Mouse (Mus musculus) left cerebral cortex, adult 11 months (tissue): ENCODE data around the gene Lcp1.

Experiments
- DNase-seq: peaks from one replicate; pipeline ENCODE4 v3.0.0; 2022; ENCODE audit warnings: low spot score

Gene Lcp1

GRCm38 (mm10) chr14:75206307-75206706, 75.4 kb downstream of the Lcp1 start:
- no peak for DNase-seq

GRCm38 (mm10) chr14:75208572-75209151, 77.8 kb downstream of the Lcp1 start:
- no peak for DNase-seq

- DNase-seq = no peak
These were observed 82.9 kb downstream of the Lcp1 start for GRCm38 (mm10) chr14:75213752-75214151.

GRCm38 (mm10) chr14:75218843-75219242, 87.9 kb downstream of the Lcp1 start:
- no peak for DNase-seq

- no peak for DNase-seq
These were observed 88.5 kb downstream of the Lcp1 start for GRCm38 (mm10) chr14:75219250-75219913.

GRCm38 (mm10) chr14:75222386-75222785, 91.5 kb downstream of the Lcp1 start:
- no peak for DNase-seq

- no peak for DNase-seq
These were observed 96.7 kb downstream of the Lcp1 start for GRCm38 (mm10) chr14:75227453-75228084.

- DNase-seq = peak; percentile 17
These were observed 98.9 kb downstream of the Lcp1 start for GRCm38 (mm10) chr14:75229834-75230233.

GRCm38 (mm10) chr14:75233070-75233469, 102.2 kb downstream of the Lcp1 start:
- DNase-seq = no peak

GRCm38 (mm10) chr14:75235552-75235951, 104.7 kb downstream of the Lcp1 start:
- DNase-seq = no peak

- peak; percentile 7 for DNase-seq
These were observed 105.2 kb downstream of the Lcp1 start for GRCm38 (mm10) chr14:75235955-75236635.

GRCm38 (mm10) chr14:75236636-75237003, 105.7 kb downstream of the Lcp1 start:
- no peak for DNase-seq

- no peak for DNase-seq
These were observed 106.2 kb downstream of the Lcp1 start for GRCm38 (mm10) chr14:75237096-75237495.

- no peak for DNase-seq
These were observed 107.3 kb downstream of the Lcp1 start for GRCm38 (mm10) chr14:75238054-75238692.

GRCm38 (mm10) chr14:75242087-75242486, 111.2 kb downstream of the Lcp1 start, which contains the start of gene Cpb2:
TSS of gene Cpb2 (plus strand) at chr14:75242287.
- DNase-seq = no peak

GRCm38 (mm10) chr14:75246024-75247000, 115.4 kb downstream of the Lcp1 start:
- no peak for DNase-seq

GRCm38 (mm10) chr14:75250432-75250831, 119.5 kb downstream of the Lcp1 start:
- DNase-seq = no peak

- DNase-seq = no peak
These were observed 125.6 kb downstream of the Lcp1 start for GRCm38 (mm10) chr14:75256521-75256920.

GRCm38 (mm10) chr14:75269531-75269930, 138.6 kb downstream of the Lcp1 start:
- DNase-seq = no peak

GRCm38 (mm10) chr14:75279716-75280115, 148.8 kb downstream of the Lcp1 start:
- DNase-seq = no peak

- DNase-seq = no peak
These were observed 149.5 kb downstream of the Lcp1 start for GRCm38 (mm10) chr14:75280406-75280805.
